Mouse (Mus musculus) neural tube, embryonic 12.5 days (tissue): Measurements from ENCODE around the gene Cd160. TPM values are rescaled to one million over a fixed set of nuclear protein-coding genes. Genes with fewer than 3 reads are reported as not detected.

ENCODE experiments used
- ATAC-seq: fragments of 200-750 bp; cut with Nextera tagmentation; 2 replicates; pipeline ENCODE4 v1.8.0; 2017; ENCODE audit warnings: low read depth, mild to moderate bottlenecking, moderate TSS enrichment, moderate library complexity; ENCODE audit not compliant: low FRiP score
- H3K27ac ChIP-seq: fragments of 300-500 bp; sonication (generic); 2 replicates; pipeline ENCODE4 v1.5.1; 2016
- H3K27me3 ChIP-seq: fragments of 300-500 bp; sonication (generic); replicated peaks from 2 replicates; pipeline ENCODE4 v1.6.1; 2016; ENCODE audit warnings: mild to moderate bottlenecking
- H3K36me3 ChIP-seq: fragments of 300-500 bp; sonication (generic); 2 replicates; pipeline ENCODE4 v1.6.1; 2016; ENCODE audit warnings: mild to moderate bottlenecking
- H3K4me1 ChIP-seq: fragments of 300-500 bp; sonication (generic); 2 replicates; pipeline ENCODE4 v1.6.1; 2016
- H3K4me2 ChIP-seq: fragments of 300-500 bp; sonication (generic); replicated peaks from 2 replicates; pipeline ENCODE4 v1.6.1; 2016; ENCODE audit warnings: mild to moderate bottlenecking
- H3K4me3 ChIP-seq: fragments of 300-500 bp; sonication (generic); 2 replicates; pipeline ENCODE4 v1.5.1; 2016
- H3K9ac ChIP-seq: fragments of 300-500 bp; sonication (generic); 2 replicates; pipeline ENCODE4 v1.6.1; 2016; ENCODE audit warnings: mild to moderate bottlenecking
- H3K9me3 ChIP-seq: fragments of 300-500 bp; sonication (generic); 2 replicates; pipeline ENCODE4 v1.6.1; 2016; ENCODE audit warnings: mild to moderate bottlenecking
- WGBS: fragments of 180-500 bp; shearing (Covaris S2); methylation state at CpG from one replicate; pipeline ENCODE4 v1.1.7; 2016; 5-methylcytosine and 5-hydroxymethylcytosine counted together
- polyA plus RNA-seq: library from polyadenylated mRNA; unstranded; fragments of >200 nt; fragmentation: Nextera tagmentation; extraction: Ambion mirVana; gene quantifications from 2 replicates; pipeline ENCODE4 v1.2.1, GENCODE M21; 2016

Cd160 gene
- polyA plus RNA-seq, 1 experiment from 2014 or later, result 0.15 TPM

- no peaks in the 10 kb centered on the region for H3K36me3 ChIP-seq
- 0 out of 2 replicates have a peak, but pooled peaks cover 3% of the 10 kb centered on the region for H3K4me1 ChIP-seq
- H3K4me2 ChIP-seq, result no peak overlapping the region
- 91% methylated on average over 12 of the region's 12 CpGs for WGBS
- no peak overlapping the region for H3K4me3 ChIP-seq
- no peak for ATAC-seq
- H3K9me3 ChIP-seq, result no peaks in the 10 kb centered on the region
- no peak overlapping the region for H3K9ac ChIP-seq
- H3K27ac ChIP-seq, result no peak overlapping the region
- H3K27me3 ChIP-seq, result no peaks in the 10 kb centered on the region
These were observed 4.5 kb downstream of the Cd160 start for GRCm38 (mm10) chr3:96824614-96825013.

- H3K27me3 ChIP-seq, result no peaks in the 10 kb centered on the region
- H3K9me3 ChIP-seq, result no peaks in the 10 kb centered on the region
- H3K36me3 ChIP-seq, result no peaks in the 10 kb centered on the region
- no peak overlapping the region for H3K9ac ChIP-seq
- no peak overlapping the region for H3K4me2 ChIP-seq
- no peak overlapping the region for H3K27ac ChIP-seq
- no peak overlapping the region for H3K4me3 ChIP-seq
- 32% methylated on average over 3 of the region's 3 CpGs for WGBS
- ATAC-seq, result no peak
- H3K4me1 ChIP-seq, result 0 out of 2 replicates have a peak, but pooled peaks cover 3% of the 10 kb centered on the region
These were observed 5.5 kb downstream of the Cd160 start for GRCm38 (mm10) chr3:96823701-96824100.

GRCm38 (mm10) chr3:96821581-96821980, 7.6 kb downstream of the Cd160 start:
- H3K27me3 ChIP-seq, result no peaks in the 10 kb centered on the region
- H3K9me3 ChIP-seq, result no peaks in the 10 kb centered on the region
- 0 out of 2 replicates have a peak, but pooled peaks cover 3% of the 10 kb centered on the region for H3K4me1 ChIP-seq
- no peaks in the 10 kb centered on the region for H3K36me3 ChIP-seq
- H3K9ac ChIP-seq, result no peak overlapping the region
- no peak overlapping the region for H3K4me2 ChIP-seq
- 90% methylated on average over 4 of the region's 4 CpGs for WGBS
- H3K4me3 ChIP-seq, result no peak overlapping the region
- ATAC-seq, result no peak
- H3K27ac ChIP-seq, result no peak overlapping the region

GRCm38 (mm10) chr3:96820116-96820915, 8.8 kb downstream of the Cd160 start:
- Histone ChIP-seq H3K4me3 (no peak overlapping the region), H3K36me3 (no peaks in the 10 kb centered on the region), H3K9ac (no peak overlapping the region), H3K4me1 (0 out of 2 replicates have a peak, but pooled peaks cover 1% of the 10 kb centered on the region), H3K27me3 (no peaks in the 10 kb centered on the region), H3K4me2 (no peak overlapping the region), H3K9me3 (no peaks in the 10 kb centered on the region), H3K27ac (no peak overlapping the region)
- 81% methylated on average over 6 of the region's 6 CpGs for WGBS
- ATAC-seq, result no peak

- Histone ChIP-seq H3K27me3 (no peaks in the 10 kb centered on the region), H3K4me2 (no peak overlapping the region), H3K4me3 (no peak overlapping the region), H3K9ac (no peak overlapping the region), H3K4me1 (no peaks in the 10 kb centered on the region), H3K36me3 (no peaks in the 10 kb centered on the region), H3K9me3 (no peaks in the 10 kb centered on the region), H3K27ac (no peak overlapping the region)
- no peak for ATAC-seq
- WGBS, result 55% methylated on average over 6 of the region's 6 CpGs
These were observed 14.8 kb downstream of the Cd160 start for GRCm38 (mm10) chr3:96814342-96814741.

GRCm38 (mm10) chr3:96813591-96814244, 15.4 kb downstream of the Cd160 start:
- WGBS, result 75% methylated on average over 7 of the region's 7 CpGs
- H3K27me3 ChIP-seq, result no peaks in the 10 kb centered on the region
- ATAC-seq, result no peak
- H3K9ac ChIP-seq, result no peak overlapping the region
- H3K4me3 ChIP-seq, result no peak overlapping the region
- H3K27ac ChIP-seq, result no peak overlapping the region
- no peaks in the 10 kb centered on the region for H3K4me1 ChIP-seq
- H3K4me2 ChIP-seq, result no peak overlapping the region
- H3K9me3 ChIP-seq, result no peaks in the 10 kb centered on the region
- H3K36me3 ChIP-seq, result no peaks in the 10 kb centered on the region

- H3K9ac ChIP-seq, result no peak overlapping the region
- 36% methylated on average over 9 of the region's 9 CpGs for WGBS
- H3K27ac ChIP-seq, result no peak overlapping the region
- H3K4me2 ChIP-seq, result no peak overlapping the region
- ATAC-seq, result no peak
- H3K4me3 ChIP-seq, result no peak overlapping the region
- no peaks in the 10 kb centered on the region for H3K9me3 ChIP-seq
- H3K36me3 ChIP-seq, result no peaks in the 10 kb centered on the region
- no peaks in the 10 kb centered on the region for H3K27me3 ChIP-seq
- H3K4me1 ChIP-seq, result no peaks in the 10 kb centered on the region
These were observed 16.0 kb downstream of the Cd160 start for GRCm38 (mm10) chr3:96813106-96813505.

- H3K36me3 ChIP-seq, result no peaks in the 10 kb centered on the region
- no peaks in the 10 kb centered on the region for H3K4me1 ChIP-seq
- H3K27me3 ChIP-seq, result no peaks in the 10 kb centered on the region
- no peak overlapping the region for H3K4me3 ChIP-seq
- no peak overlapping the region; the same call in 1 of the 2 replicates for H3K4me2 ChIP-seq
- no peak for ATAC-seq
- no peak overlapping the region for H3K27ac ChIP-seq
- H3K9me3 ChIP-seq, result no peaks in the 10 kb centered on the region
- 49% methylated on average over 20 of the region's 20 CpGs for WGBS
- no peak overlapping the region for H3K9ac ChIP-seq
These were observed 16.6 kb downstream of the Cd160 start for GRCm38 (mm10) chr3:96812395-96813091.

- Histone ChIP-seq H3K4me1 (no peaks in the 10 kb centered on the region), H3K27ac (no peak overlapping the region), H3K36me3 (no peaks in the 10 kb centered on the region), H3K27me3 (no peaks in the 10 kb centered on the region), H3K9me3 (no peaks in the 10 kb centered on the region), H3K4me3 (no peak overlapping the region), H3K9ac (no peak overlapping the region), H3K4me2 (no peak overlapping the region)
- WGBS, result 89% methylated on average over 3 of the region's 3 CpGs
- no peak for ATAC-seq
These were observed 17.9 kb downstream of the Cd160 start for GRCm38 (mm10) chr3:96811232-96811631.

- Histone ChIP-seq H3K9me3 (peaks cover 3% of the 10 kb centered on the region; the same call in 1 of the 2 replicates), H3K27me3 (no peaks in the 10 kb centered on the region), H3K4me3 (no peak overlapping the region), H3K27ac (no peak overlapping the region), H3K9ac (no peak overlapping the region), H3K36me3 (no peaks in the 10 kb centered on the region), H3K4me1 (no peaks in the 10 kb centered on the region), H3K4me2 (no peak overlapping the region)
- WGBS, result 76% methylated on average over 3 of the region's 3 CpGs
- ATAC-seq, result no peak
These were observed 20.5 kb downstream of the Cd160 start for GRCm38 (mm10) chr3:96808651-96809050.

GRCm38 (mm10) chr3:96808136-96808535, 21.0 kb downstream of the Cd160 start:
- H3K27me3 ChIP-seq, result no peaks in the 10 kb centered on the region
- H3K27ac ChIP-seq, result no peak overlapping the region
- 67% methylated on average over 3 of the region's 3 CpGs for WGBS
- H3K9ac ChIP-seq, result no peak overlapping the region
- peaks cover 3% of the 10 kb centered on the region; the same call in 1 of the 2 replicates for H3K9me3 ChIP-seq
- no peak overlapping the region for H3K4me3 ChIP-seq
- ATAC-seq, result no peak
- H3K36me3 ChIP-seq, result no peaks in the 10 kb centered on the region
- no peaks in the 10 kb centered on the region for H3K4me1 ChIP-seq
- no peak overlapping the region for H3K4me2 ChIP-seq

- Histone ChIP-seq H3K27ac (no peak overlapping the region), H3K36me3 (no peaks in the 10 kb centered on the region), H3K4me3 (no peak overlapping the region), H3K9me3 (peaks cover 3% of the 10 kb centered on the region; the same call in 1 of the 2 replicates), H3K9ac (no peak overlapping the region), H3K4me2 (no peak overlapping the region), H3K27me3 (no peaks in the 10 kb centered on the region), H3K4me1 (no peaks in the 10 kb centered on the region)
- no peak for ATAC-seq
- 87% methylated on average over 1 of the region's 1 CpGs for WGBS
These were observed 26.9 kb downstream of the Cd160 start for GRCm38 (mm10) chr3:96802214-96802613.
